Mouse (Mus musculus): ENCODE measurements at regions not wholly inside any gene's neighbourhood (a gene's known extent, or its start where the extent isn't known, plus 50 kb on each side); places are given as distances from the start of the nearest gene placed in this dataset.
"Not testable (repeated sequence)": the region's sequence is repeated elsewhere in the genome, so short reads cannot be mapped to it uniquely, and the experiment has no call there.

DNA sequence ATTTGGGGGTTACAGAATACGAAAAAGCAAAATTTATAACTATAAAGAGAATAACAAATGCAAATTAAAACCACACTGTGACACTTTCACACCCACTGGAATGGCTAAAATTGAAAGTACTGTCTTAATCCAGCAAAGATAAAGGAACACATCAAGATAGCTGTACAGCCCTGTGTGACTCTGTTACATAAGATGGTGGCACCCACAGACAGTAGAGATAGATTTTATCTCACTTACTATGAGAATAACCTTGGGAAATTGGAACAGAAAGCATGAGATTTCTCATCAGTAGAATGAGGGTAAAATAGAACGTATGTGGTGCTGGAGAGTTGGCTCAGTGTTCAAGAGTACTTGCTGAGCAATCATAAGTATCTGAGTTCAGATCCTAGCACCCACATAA lies 276.1 kb downstream of the Fam198b start:
- DNase-seq (ENCODE audit: low read depth in 3 of 3, low spot score in 3 of 3) (no peak), ATAC-seq (ENCODE audit: insufficient read depth) (no peak)
- Histone ChIP-seq H3K4me2 (ENCODE audit: low read depth) (no peak overlapping the region), H3K4me3 (ENCODE audit: insufficient read depth in 1 of 2, low read depth in 2 of 2, low read length in 2 of 2) (no peak overlapping the region), H3K9me3 (ENCODE audit: control insufficient read depth, low read length) (no peaks in the 10 kb centered on the region), H3K9ac (replicated peaks) (no peak overlapping the region), H3K27me3 (ENCODE audit: control insufficient read depth, insufficient read depth, low read length) (no peaks in the 10 kb centered on the region), H3K4me1 (replicated peaks; ENCODE audit: control insufficient read depth in 2 of 2, insufficient read depth in 2 of 2, low read length in 1 of 2) (no peaks in the 10 kb centered on the region), H3K36me3 (replicated peaks; ENCODE audit: control insufficient read depth, insufficient read depth, low read depth) (no peaks in the 10 kb centered on the region), H3K27ac (no peak overlapping the region)
- 32% methylated on average over 2 of the region's 2 CpGs for WGBS (ENCODE audit: insufficient replicate concordance)
- no peak for TF ChIP-seq EP300 (IDR thresholded peaks at IDR 0.05; ENCODE audit: low read depth)
- TF ChIP-seq CTCF (IDR thresholded peaks at IDR 0.05; ENCODE audit: low read depth): no peak

- WGBS (ENCODE audit: insufficient replicate concordance): 40% methylated on average over 2 of the region's 2 CpGs
- H3K9ac ChIP-seq (replicated peaks): no peak overlapping the region
- ATAC-seq (ENCODE audit: insufficient read depth) (no peak), DNase-seq (ENCODE audit: low read depth in 3 of 3, low spot score in 3 of 3) (no peak)
- H3K36me3 ChIP-seq (replicated peaks; ENCODE audit: control insufficient read depth, insufficient read depth, low read depth): no peaks in the 10 kb centered on the region
- no peak for TF ChIP-seq CTCF (IDR thresholded peaks at IDR 0.05; ENCODE audit: low read depth)
- no peak for TF ChIP-seq EP300 (IDR thresholded peaks at IDR 0.05; ENCODE audit: low read depth)
- H3K4me2 ChIP-seq (ENCODE audit: low read depth): no peak overlapping the region
- no peaks in the 10 kb centered on the region for H3K9me3 ChIP-seq (ENCODE audit: control insufficient read depth, low read length)
- H3K4me1 ChIP-seq (replicated peaks; ENCODE audit: control insufficient read depth in 2 of 2, insufficient read depth in 2 of 2, low read length in 1 of 2): no peaks in the 10 kb centered on the region
- no peaks in the 10 kb centered on the region for H3K27me3 ChIP-seq (ENCODE audit: control insufficient read depth, insufficient read depth, low read length)
- H3K27ac ChIP-seq: no peak overlapping the region
- H3K4me3 ChIP-seq (ENCODE audit: insufficient read depth in 1 of 2, low read depth in 2 of 2, low read length in 2 of 2): no peak overlapping the region
Measured at GRCm38 (mm10) chr3:80181749-80182148, 297.4 kb downstream of the Fam198b start.

- not testable (repeated sequence) for H3K4me3 ChIP-seq (ENCODE audit: insufficient read depth in 1 of 2, low read depth in 2 of 2, low read length in 2 of 2); H3K4me2 ChIP-seq (ENCODE audit: low read depth); H3K4me1 ChIP-seq (replicated peaks; ENCODE audit: control insufficient read depth in 2 of 2, insufficient read depth in 2 of 2, low read length in 1 of 2); H3K27ac ChIP-seq; H3K9ac ChIP-seq (replicated peaks); H3K9me3 ChIP-seq (ENCODE audit: control insufficient read depth, low read length); ATAC-seq (ENCODE audit: insufficient read depth); H3K36me3 ChIP-seq (replicated peaks; ENCODE audit: control insufficient read depth, insufficient read depth, low read depth); DNase-seq (ENCODE audit: low read depth in 3 of 3, low spot score in 3 of 3); H3K27me3 ChIP-seq (ENCODE audit: control insufficient read depth, insufficient read depth, low read length)
- WGBS (ENCODE audit: insufficient replicate concordance): 50% methylated on average over 2 of the region's 2 CpGs
Measured at GRCm38 (mm10) chr3:80182161-80182560, 297.8 kb downstream of the Fam198b start.

GRCm38 (mm10) chr3:80187406-80187805 lies 303.1 kb downstream of the Fam198b start:
- H3K4me3 ChIP-seq (ENCODE audit: insufficient read depth in 1 of 2, low read depth in 2 of 2, low read length in 2 of 2): no peak overlapping the region
- no peak for ATAC-seq (ENCODE audit: insufficient read depth)
- DNase-seq (ENCODE audit: low read depth in 3 of 3, low spot score in 3 of 3): no peak
- H3K9me3 ChIP-seq (ENCODE audit: control insufficient read depth, low read length): no peaks in the 10 kb centered on the region
- H3K36me3 ChIP-seq (replicated peaks; ENCODE audit: control insufficient read depth, insufficient read depth, low read depth): no peaks in the 10 kb centered on the region
- H3K27ac ChIP-seq: no peak overlapping the region
- TF ChIP-seq EP300 (IDR thresholded peaks at IDR 0.05; ENCODE audit: low read depth) (no peak), CTCF (IDR thresholded peaks at IDR 0.05; ENCODE audit: low read depth) (no peak)
- no peak overlapping the region for H3K4me2 ChIP-seq (ENCODE audit: low read depth)
- H3K9ac ChIP-seq (replicated peaks): no peak overlapping the region
- 54% methylated on average over 5 of the region's 5 CpGs for WGBS (ENCODE audit: insufficient replicate concordance)
- H3K4me1 ChIP-seq (replicated peaks; ENCODE audit: control insufficient read depth in 2 of 2, insufficient read depth in 2 of 2, low read length in 1 of 2): no peaks in the 10 kb centered on the region
- no peaks in the 10 kb centered on the region for H3K27me3 ChIP-seq (ENCODE audit: control insufficient read depth, insufficient read depth, low read length)

GRCm38 (mm10) chr3:80200904-80201303 lies 316.6 kb downstream of the Fam198b start:
- ATAC-seq (ENCODE audit: insufficient read depth): no peak
- DNase-seq (ENCODE audit: low read depth in 3 of 3, low spot score in 3 of 3): no peak
- no peaks in the 10 kb centered on the region for H3K36me3 ChIP-seq (replicated peaks; ENCODE audit: control insufficient read depth, insufficient read depth, low read depth)
- no peaks in the 10 kb centered on the region for H3K9me3 ChIP-seq (ENCODE audit: control insufficient read depth, low read length)
- H3K9ac ChIP-seq (replicated peaks): no peak overlapping the region
- WGBS (ENCODE audit: insufficient replicate concordance): 45% methylated on average over 2 of the region's 2 CpGs
- H3K4me2 ChIP-seq (ENCODE audit: low read depth): no peak overlapping the region
- H3K27me3 ChIP-seq (ENCODE audit: control insufficient read depth, insufficient read depth, low read length): no peaks in the 10 kb centered on the region
- no peak overlapping the region for H3K27ac ChIP-seq
- TF ChIP-seq CTCF (IDR thresholded peaks at IDR 0.05; ENCODE audit: low read depth) (no peak), EP300 (IDR thresholded peaks at IDR 0.05; ENCODE audit: low read depth) (no peak)
- H3K4me3 ChIP-seq (ENCODE audit: insufficient read depth in 1 of 2, low read depth in 2 of 2, low read length in 2 of 2): no peak overlapping the region
- no peaks in the 10 kb centered on the region for H3K4me1 ChIP-seq (replicated peaks; ENCODE audit: control insufficient read depth in 2 of 2, insufficient read depth in 2 of 2, low read length in 1 of 2)

GRCm38 (mm10) chr3:80204821-80205220 lies 320.5 kb downstream of the Fam198b start:
- no peak overlapping the region for H3K9ac ChIP-seq (replicated peaks)
- DNase-seq (ENCODE audit: low read depth in 3 of 3, low spot score in 3 of 3): no peak

More at GRCm38 (mm10) chr3:80204821-80205220, 320.5 kb downstream of the Fam198b start:
- Histone ChIP-seq H3K36me3 (replicated peaks; ENCODE audit: control insufficient read depth, insufficient read depth, low read depth) (no peaks in the 10 kb centered on the region), H3K4me3 (ENCODE audit: insufficient read depth in 1 of 2, low read depth in 2 of 2, low read length in 2 of 2) (no peak overlapping the region), H3K27ac (no peak overlapping the region), H3K27me3 (ENCODE audit: control insufficient read depth, insufficient read depth, low read length) (no peaks in the 10 kb centered on the region), H3K4me2 (ENCODE audit: low read depth) (no peak overlapping the region), H3K4me1 (replicated peaks; ENCODE audit: control insufficient read depth in 2 of 2, insufficient read depth in 2 of 2, low read length in 1 of 2) (no peaks in the 10 kb centered on the region), H3K9me3 (ENCODE audit: control insufficient read depth, low read length) (no peaks in the 10 kb centered on the region)
- WGBS (ENCODE audit: insufficient replicate concordance): 38% methylated on average over 1 of the region's 1 CpGs
- ATAC-seq (ENCODE audit: insufficient read depth): no peak
- TF ChIP-seq CTCF (IDR thresholded peaks at IDR 0.05; ENCODE audit: low read depth) (no peak), EP300 (IDR thresholded peaks at IDR 0.05; ENCODE audit: low read depth) (no peak)

Data from liver, embryonic 14.5 days (tissue).